Mouse (Mus musculus): Measurements from ENCODE around the gene Gm3383.
"Not testable (repeated sequence)": the region's sequence is repeated elsewhere in the genome, so short reads cannot be mapped to it uniquely, and the experiment has no call there.

Gene Gm3383

DNA sequence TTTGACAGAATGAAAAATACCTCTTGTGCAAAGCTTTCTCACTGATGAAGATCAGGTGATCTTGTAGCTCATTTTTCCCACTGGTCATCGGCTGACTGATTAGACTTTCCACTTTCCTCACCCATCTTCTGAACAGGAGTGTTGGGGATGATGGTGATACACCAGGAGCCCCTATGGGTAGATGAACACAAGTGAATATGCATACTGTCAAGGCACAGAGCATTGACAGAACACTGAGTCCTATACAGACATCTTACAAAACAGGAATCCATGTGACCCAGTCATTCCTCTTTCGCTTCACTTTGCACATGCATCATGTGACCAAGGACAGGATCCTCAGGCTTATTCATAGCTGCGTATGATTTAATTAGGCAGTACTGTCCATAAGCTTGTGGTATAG lies at the start of gene Gm3383:
TSS of gene Gm3383 (minus strand) at position 101 of the 400 bp plus-strand sequence.
- DNase-seq (ENCODE audit: low spot score), result not testable (repeated sequence)

DNA sequence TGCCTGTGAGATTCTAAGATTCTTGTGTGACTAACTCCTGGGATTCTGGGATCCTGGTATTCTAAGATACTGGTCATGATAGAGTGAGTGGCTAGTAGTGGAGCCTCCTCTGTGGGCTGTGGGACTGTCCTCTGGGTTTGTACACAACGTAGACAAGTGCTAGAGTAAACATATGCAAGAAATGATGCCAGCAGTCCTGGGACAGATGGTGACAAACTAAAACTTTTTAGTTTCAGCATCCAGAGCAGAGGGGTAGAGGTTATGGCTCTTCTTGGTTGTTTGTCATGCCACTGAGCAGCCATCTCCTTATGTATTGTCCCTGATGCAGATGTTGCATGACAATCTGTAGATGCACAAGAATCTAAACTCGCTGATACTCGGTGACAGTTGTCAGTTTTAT lies 48.1 kb upstream of the Gm3383 start:
- not testable (repeated sequence) for DNase-seq (ENCODE audit: low spot score)

DNA sequence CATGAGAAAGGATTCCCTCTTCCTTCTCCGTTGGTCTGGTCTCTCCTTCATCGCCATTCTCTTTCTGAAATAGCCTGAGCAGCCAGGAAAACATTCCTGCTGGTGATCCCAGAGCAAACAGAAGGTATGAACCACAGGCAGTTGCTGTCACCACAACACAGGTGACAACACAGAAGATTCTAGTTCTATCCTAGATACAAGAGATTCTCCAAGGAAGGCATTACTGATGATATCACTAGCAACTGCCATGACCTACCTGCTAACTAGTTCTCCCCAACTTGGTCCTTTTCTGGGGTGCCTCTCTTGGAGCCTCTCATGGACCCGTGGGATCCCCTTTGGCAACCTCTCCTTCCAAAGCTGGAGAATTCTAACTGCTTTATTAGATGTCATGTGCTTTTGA lies 22.4 kb upstream of the Gm3383 start, which contains the start of gene Gm3424:
TSS of gene Gm3424 (minus strand) at position 101 of the 400 bp plus-strand sequence.
- DNase-seq (ENCODE audit: low spot score), result not testable (repeated sequence)

DNA sequence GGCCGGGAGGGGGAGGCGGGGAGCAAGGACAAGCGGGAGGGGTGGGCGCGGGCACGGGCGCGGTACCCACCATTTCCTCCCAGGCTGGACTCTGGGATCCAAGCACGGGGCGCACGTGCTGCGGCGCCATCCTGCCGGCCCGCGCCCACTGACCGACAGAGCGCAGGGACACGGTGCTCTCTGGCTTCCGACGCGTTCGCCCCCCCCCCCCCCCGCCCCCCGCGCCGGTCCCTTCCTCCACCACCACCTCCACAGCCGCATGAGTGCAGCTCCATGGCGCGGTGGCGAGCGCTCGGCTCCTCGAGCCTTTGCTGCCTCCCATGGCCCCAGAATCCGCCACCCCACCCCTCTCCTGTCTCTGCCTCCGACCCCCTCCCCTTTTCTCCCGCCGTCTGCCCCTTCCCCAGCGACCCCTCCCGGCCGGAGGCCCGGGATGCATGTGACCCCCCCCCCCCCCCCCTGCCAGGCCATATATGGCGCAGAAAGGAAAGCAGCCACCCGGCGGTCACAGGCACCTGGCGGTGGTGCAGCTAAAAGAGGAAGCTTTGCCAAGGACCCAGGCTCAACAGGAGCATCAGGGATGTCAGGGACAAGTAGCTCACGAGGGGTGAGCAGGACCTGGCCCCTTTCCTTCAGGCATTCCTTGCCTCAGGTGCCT lies 5.0 kb upstream of the Gm3383 start:
- DNase-seq (ENCODE audit: low spot score), result not testable (repeated sequence)

DNA sequence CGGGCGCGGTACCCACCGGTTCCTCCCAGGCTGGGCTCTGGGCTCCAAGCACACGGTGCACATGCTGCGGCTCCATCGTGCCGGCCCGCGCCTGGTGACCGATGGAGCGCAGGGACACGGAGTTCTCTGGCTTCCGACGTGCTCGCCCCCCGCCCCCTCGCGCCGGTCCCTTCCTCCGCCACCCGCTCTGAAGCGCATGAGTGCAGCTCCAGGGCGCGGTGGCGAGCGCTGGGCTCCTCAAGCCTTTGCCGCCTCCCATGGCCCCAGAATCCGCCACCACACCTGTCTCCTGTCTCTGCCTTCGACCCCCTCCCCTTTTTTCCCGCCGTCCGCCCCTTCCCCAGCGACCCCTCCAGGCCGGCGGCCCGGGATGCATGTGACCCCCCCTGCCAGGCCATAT lies 66.3 kb downstream of the Gm3383 start, which contains the start of gene Gm3373:
TSS of gene Gm3373 (minus strand) at position 101 of the 400 bp plus-strand sequence.
- not testable (repeated sequence) for DNase-seq (ENCODE audit: low spot score)

DNA sequence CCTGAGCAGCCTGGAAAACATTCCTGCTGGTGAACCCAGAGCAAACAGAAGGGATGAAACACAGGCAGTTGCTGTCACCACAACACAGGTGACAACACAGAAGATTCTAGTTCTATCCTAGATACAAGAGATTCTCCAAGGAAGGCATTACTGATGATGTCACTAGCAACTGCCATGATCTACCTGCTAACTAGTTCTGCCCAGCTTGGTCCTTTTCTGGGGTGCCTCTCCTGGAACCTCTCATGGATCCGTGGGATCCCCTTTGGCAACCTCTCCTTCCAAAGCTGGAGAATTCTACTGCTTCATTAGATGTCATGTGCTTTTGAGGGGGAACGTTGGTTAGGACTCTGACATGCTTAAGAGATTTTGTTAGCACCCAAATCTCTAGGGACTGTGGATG lies 120.4 kb downstream of the Gm3383 start, which contains the start of gene Gm9603:
TSS of gene Gm9603 (minus strand) at position 101 of the 400 bp plus-strand sequence.
- DNase-seq (ENCODE audit: low spot score), result not testable (repeated sequence)

DNA sequence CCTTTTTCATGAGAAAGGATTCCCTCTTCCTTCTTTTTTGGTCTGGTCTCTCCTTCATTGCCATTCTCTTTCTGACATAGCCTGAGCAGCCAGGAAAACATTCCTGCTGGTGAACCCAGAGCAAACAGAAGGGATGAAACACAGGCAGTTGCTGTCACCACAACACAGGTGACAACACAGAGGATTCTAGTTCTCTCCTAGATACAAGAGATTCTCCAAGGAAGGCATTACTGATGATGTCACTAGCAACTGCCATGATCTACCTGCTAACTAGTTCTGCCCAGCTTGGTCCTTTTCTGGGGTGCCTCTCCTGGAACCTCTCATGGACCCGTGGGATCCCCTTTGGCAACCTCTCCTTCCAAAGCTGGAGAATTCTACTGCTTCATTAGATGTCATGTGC lies 174.9 kb downstream of the Gm3383 start, which contains the start of gene Gm8265:
TSS of gene Gm8265 (minus strand) at position 101 of the 400 bp plus-strand sequence.
- DNase-seq (ENCODE audit: low spot score), result not testable (repeated sequence)
